Mouse (Mus musculus): ENCODE measurements around the gene Vmn1r44.
"Not testable (repeated sequence)": the region's sequence is repeated elsewhere in the genome, so short reads cannot be mapped to it uniquely, and the experiment has no call there.

Vmn1r44 gene

DNA sequence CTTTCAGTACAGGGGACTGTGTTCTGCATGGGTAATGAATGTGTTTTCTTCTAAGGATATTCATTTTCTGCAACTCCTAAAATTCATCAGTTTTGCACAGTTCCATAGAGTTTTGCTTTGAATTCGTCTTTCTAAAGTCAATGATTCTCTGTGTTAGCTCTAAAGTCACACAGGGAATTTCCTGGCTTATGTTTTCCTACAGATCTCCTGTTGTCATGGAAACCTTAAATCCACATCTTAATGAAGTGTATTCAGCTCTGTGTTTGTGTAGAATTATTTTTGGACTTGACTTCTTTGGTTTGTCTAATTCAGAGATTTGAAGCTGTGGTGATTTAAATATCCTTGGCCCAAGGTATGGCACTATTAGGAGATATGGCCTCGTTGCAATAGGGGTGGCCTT, 352 bp downstream of the Vmn1r44 start:
- Histone ChIP-seq H3K36me3 (ENCODE audit: insufficient read depth, low read length) (no peaks in the 10 kb centered on the region), H3K4me3 (replicated peaks; ENCODE audit: low read length) (no peak overlapping the region), H3K9me3 (ENCODE audit: low read length) (no peaks in the 10 kb centered on the region), H3K4me1 (replicated peaks; ENCODE audit: low read depth, low read length) (no peaks in the 10 kb centered on the region), H3K27me3 (ENCODE audit: insufficient read depth, low read length) (no peaks in the 10 kb centered on the region)
- no peak for TF ChIP-seq NANOG (IDR thresholded peaks at IDR 0.05; ENCODE audit: borderline replicate concordance, low read length)

DNA sequence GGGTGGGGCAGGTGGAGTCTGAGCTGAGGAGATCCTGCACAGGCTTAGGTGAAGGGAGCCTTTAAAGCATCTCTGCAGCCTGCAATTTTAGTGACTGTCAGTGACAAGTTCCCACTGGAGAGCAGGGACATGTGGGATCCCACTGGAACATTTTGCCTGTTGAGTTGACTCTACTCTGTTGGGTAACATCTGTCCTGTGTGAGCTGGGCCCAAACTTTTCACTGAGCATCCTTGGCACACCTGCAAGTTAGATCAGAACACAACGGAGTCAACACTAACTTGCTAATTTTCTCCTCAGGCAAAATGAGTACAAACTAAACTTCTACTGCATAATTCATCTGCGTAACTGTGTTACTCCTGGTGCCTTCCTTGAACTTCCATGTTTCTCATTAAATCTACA, 57.0 kb downstream of the Vmn1r44 start, which contains the start of gene Vmn1r45:
TSS of gene Vmn1r45 (minus strand) at position 101 of the 400 bp plus-strand sequence.
- not testable (repeated sequence) for H3K36me3 ChIP-seq (ENCODE audit: insufficient read depth, low read length); H3K4me3 ChIP-seq (replicated peaks; ENCODE audit: low read length); H3K4me1 ChIP-seq (replicated peaks; ENCODE audit: low read depth, low read length); H3K27me3 ChIP-seq (ENCODE audit: insufficient read depth, low read length)
- peaks cover 21% of the 10 kb centered on the region for H3K9me3 ChIP-seq (ENCODE audit: low read length)

DNA sequence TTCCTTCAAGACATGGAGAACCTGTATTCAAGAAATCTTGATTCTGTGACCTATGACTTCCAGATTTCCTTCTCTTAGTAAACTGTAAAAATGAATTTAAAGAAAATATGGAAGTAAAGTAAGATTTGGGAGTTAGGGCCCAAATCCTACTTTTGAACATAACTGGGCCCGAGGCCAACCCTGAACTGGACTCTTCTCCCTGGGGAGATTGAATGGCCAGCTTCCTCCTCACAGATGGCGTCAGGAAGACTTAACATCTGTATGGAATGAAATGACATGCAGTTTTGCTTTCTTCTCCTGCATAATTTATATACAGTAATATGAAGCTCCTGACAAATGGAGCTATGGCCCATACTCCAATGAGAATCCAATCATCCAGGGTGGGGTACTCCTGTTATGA, 57.5 kb downstream of the Vmn1r44 start:
- peaks cover 21% of the 10 kb centered on the region for H3K9me3 ChIP-seq (ENCODE audit: low read length)
- H3K4me1 ChIP-seq (replicated peaks; ENCODE audit: low read depth, low read length): no peaks in the 10 kb centered on the region
- H3K27me3 ChIP-seq (ENCODE audit: insufficient read depth, low read length): no peaks in the 10 kb centered on the region
- no peak for TF ChIP-seq NANOG (IDR thresholded peaks at IDR 0.05; ENCODE audit: borderline replicate concordance, low read length)
- TF ChIP-seq CTCF (conservative IDR thresholded peaks at IDR 0.05; ENCODE audit: low read length): no peak
- no peak for TF ChIP-seq POU5F1 (IDR thresholded peaks at IDR 0.05; ENCODE audit: borderline replicate concordance, low read length)
- no peak overlapping the region for H3K4me3 ChIP-seq (replicated peaks; ENCODE audit: low read length)
- H3K36me3 ChIP-seq (ENCODE audit: insufficient read depth, low read length): no peaks in the 10 kb centered on the region
